Mouse (Mus musculus) ES-Bruce4 (cell line): ENCODE results near the gene Spry1.

Experiments
- EP300 ChIP-seq: IDR thresholded peaks from 2 replicates; pipeline ENCODE4 v1.6.1; 2011; ENCODE audit warnings: low read depth, low read length; ENCODE audit not compliant: insufficient read depth
- POLR2A ChIP-seq: IDR thresholded peaks from one replicate; pipeline ENCODE4 v1.8.1; 2011; ENCODE audit warnings: low read length; ENCODE audit not compliant: insufficient read depth

GRCm38 (mm10) chr3:37632751-37633150 lies 7.0 kb upstream of the Spry1 start:
- TF ChIP-seq EP300 (no peak), POLR2A (no peak)
